Mouse (Mus musculus): ENCODE measurements around the gene Fkbp14. TPM values are rescaled to one million over a fixed set of nuclear protein-coding genes. Genes with fewer than 3 reads are reported as not detected.
A peak's percentile ranks its signal among the peaks of the same experiment; 100 is the strongest.

Fkbp14 gene
- polyA plus RNA-seq, 1 experiment from 2014 or later, result 14.5 TPM

- Histone ChIP-seq H3K27me3 (ENCODE audit: control insufficient read depth, insufficient read depth, low read length) (no peaks in the 10 kb centered on the region), H3K4me3 (ENCODE audit: low read depth, low read length) (no peak overlapping the region), H3K9ac (ENCODE audit: low read length) (no peak overlapping the region), H3K9me3 (ENCODE audit: control insufficient read depth, low read length) (no peaks in the 10 kb centered on the region), H3K27ac (ENCODE audit: low read depth, low read length) (no peak overlapping the region), H3K4me2 (no peak overlapping the region), H3K36me3 (ENCODE audit: control insufficient read depth, insufficient read depth, low read length) (no peaks in the 10 kb centered on the region; the same call in 1 of the 2 replicates), H3K4me1 (ENCODE audit: control insufficient read depth, insufficient read depth, low read length) (no peaks in the 10 kb centered on the region)
- DNase-seq (ENCODE audit: low spot score, missing footprints) (no peak), ATAC-seq (ENCODE audit: low FRiP score) (no peak)
- WGBS, result 85% methylated on average over 3 of the region's 3 CpGs
Measured at GRCm38 (mm10) chr6:54617363-54617762, 20.3 kb upstream of the Fkbp14 start.

- no peak for ATAC-seq (ENCODE audit: low FRiP score)
- Histone ChIP-seq H3K9me3 (ENCODE audit: control insufficient read depth, low read length) (no peaks in the 10 kb centered on the region; the same call in 1 of the 2 replicates), H3K9ac (ENCODE audit: low read length) (no peak overlapping the region), H3K27ac (ENCODE audit: low read depth, low read length) (no peak overlapping the region), H3K4me1 (ENCODE audit: control insufficient read depth, insufficient read depth, low read length) (no peaks in the 10 kb centered on the region), H3K4me3 (ENCODE audit: low read depth, low read length) (no peak overlapping the region), H3K27me3 (ENCODE audit: control insufficient read depth, insufficient read depth, low read length) (no peaks in the 10 kb centered on the region), H3K36me3 (ENCODE audit: control insufficient read depth, insufficient read depth, low read length) (no peaks in the 10 kb centered on the region), H3K4me2 (no peak overlapping the region)
- DNase-seq (ENCODE audit: low spot score, missing footprints), result no peak
- 73% methylated on average over 4 of the region's 4 CpGs for WGBS
Measured at GRCm38 (mm10) chr6:54606241-54606640, 9.1 kb upstream of the Fkbp14 start.

- H3K27ac ChIP-seq (ENCODE audit: low read depth, low read length), result no peak overlapping the region
- no peak overlapping the region for H3K4me2 ChIP-seq
- no peaks in the 10 kb centered on the region for H3K36me3 ChIP-seq (ENCODE audit: control insufficient read depth, insufficient read depth, low read length)
- no peaks in the 10 kb centered on the region for H3K4me1 ChIP-seq (ENCODE audit: control insufficient read depth, insufficient read depth, low read length)
- no peaks in the 10 kb centered on the region for H3K27me3 ChIP-seq (ENCODE audit: control insufficient read depth, insufficient read depth, low read length)
- ATAC-seq (ENCODE audit: low FRiP score) (no peak), DNase-seq (ENCODE audit: low spot score, missing footprints) (no peak)
- no peaks in the 10 kb centered on the region; the same call in 1 of the 2 replicates for H3K9me3 ChIP-seq (ENCODE audit: control insufficient read depth, low read length)
- H3K4me3 ChIP-seq (ENCODE audit: low read depth, low read length), result no peak overlapping the region
- 92% methylated on average over 1 of the region's 1 CpGs for WGBS
- H3K9ac ChIP-seq (ENCODE audit: low read length), result no peak overlapping the region
Measured at GRCm38 (mm10) chr6:54604001-54604715, 7.0 kb upstream of the Fkbp14 start.

DNA sequence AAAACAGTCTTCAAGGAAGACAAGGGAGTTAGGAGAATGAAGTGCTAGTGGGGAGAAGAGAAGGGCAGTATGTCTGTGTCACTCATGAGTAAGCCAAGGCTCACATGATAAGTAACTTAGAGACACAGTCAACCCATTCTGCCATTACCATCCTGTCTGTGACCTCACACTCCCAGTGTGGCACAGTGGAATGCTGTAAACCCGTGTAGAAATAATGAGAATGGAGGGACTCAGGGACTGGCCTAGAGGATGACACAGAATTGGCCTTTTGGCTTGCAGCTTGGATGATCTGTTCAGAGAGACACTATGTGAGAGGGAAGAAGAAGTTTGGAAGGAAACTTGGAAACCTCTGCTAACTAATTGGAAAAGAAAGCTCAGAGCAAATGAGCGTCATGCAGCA, 5.8 kb upstream of the Fkbp14 start:
- no peak for ATAC-seq (ENCODE audit: low FRiP score)
- DNase-seq (ENCODE audit: low spot score, missing footprints), result no peak
- Histone ChIP-seq H3K4me3 (ENCODE audit: low read depth, low read length) (no peak overlapping the region), H3K4me1 (ENCODE audit: control insufficient read depth, insufficient read depth, low read length) (no peaks in the 10 kb centered on the region), H3K4me2 (no peak overlapping the region), H3K9me3 (ENCODE audit: control insufficient read depth, low read length) (no peaks in the 10 kb centered on the region; the same call in 1 of the 2 replicates), H3K9ac (ENCODE audit: low read length) (no peak overlapping the region), H3K27ac (ENCODE audit: low read depth, low read length) (no peak overlapping the region), H3K36me3 (ENCODE audit: control insufficient read depth, insufficient read depth, low read length) (no peaks in the 10 kb centered on the region), H3K27me3 (ENCODE audit: control insufficient read depth, insufficient read depth, low read length) (no peaks in the 10 kb centered on the region)
- WGBS, result 90% methylated on average over 2 of the region's 2 CpGs

DNA sequence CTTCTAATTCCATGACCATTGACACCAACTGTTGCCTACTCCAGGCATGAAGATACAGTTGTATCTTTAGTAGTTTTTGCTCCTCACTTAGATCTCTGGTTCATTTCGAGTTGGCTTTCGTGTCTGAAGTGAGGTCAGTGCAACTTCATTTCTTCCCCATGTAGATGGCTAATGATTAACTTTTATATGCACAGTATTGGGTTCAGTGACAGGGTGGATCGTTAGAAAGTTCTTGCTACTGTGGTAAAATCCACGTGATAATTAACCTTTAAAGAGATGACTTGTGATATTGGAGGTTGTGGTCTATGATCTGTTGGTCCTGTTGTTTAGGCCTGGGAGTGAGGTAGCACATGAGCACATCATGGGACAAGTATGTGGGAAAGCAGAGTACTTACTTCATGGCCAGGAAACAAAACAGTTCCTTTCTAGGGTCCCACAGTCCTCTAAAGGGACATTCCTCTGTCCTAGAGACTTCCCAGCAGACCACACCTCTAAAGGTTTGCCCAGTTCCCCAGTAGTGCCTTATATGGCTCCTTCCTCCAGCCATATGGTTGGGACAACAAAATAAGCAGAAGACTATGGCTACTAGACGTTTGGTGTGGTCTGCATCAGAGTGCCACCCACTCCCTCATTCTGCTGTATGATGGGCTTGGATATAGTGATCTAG, 3.7 kb upstream of the Fkbp14 start:
- Histone ChIP-seq H3K27me3 (ENCODE audit: control insufficient read depth, insufficient read depth, low read length) (no peaks in the 10 kb centered on the region), H3K27ac (ENCODE audit: low read depth, low read length) (no peak overlapping the region), H3K9me3 (ENCODE audit: control insufficient read depth, low read length) (no peaks in the 10 kb centered on the region; the same call in 1 of the 2 replicates), H3K36me3 (ENCODE audit: control insufficient read depth, insufficient read depth, low read length) (no peaks in the 10 kb centered on the region), H3K4me2 (no peak overlapping the region), H3K4me1 (ENCODE audit: control insufficient read depth, insufficient read depth, low read length) (peaks cover 7% of the 10 kb centered on the region), H3K9ac (ENCODE audit: low read length) (no peak overlapping the region), H3K4me3 (ENCODE audit: low read depth, low read length) (no peak overlapping the region)
- WGBS, result 88% methylated on average over 5 of the region's 5 CpGs
- ATAC-seq (ENCODE audit: low FRiP score), result no peak
- DNase-seq (ENCODE audit: low spot score, missing footprints), result no peak

DNA sequence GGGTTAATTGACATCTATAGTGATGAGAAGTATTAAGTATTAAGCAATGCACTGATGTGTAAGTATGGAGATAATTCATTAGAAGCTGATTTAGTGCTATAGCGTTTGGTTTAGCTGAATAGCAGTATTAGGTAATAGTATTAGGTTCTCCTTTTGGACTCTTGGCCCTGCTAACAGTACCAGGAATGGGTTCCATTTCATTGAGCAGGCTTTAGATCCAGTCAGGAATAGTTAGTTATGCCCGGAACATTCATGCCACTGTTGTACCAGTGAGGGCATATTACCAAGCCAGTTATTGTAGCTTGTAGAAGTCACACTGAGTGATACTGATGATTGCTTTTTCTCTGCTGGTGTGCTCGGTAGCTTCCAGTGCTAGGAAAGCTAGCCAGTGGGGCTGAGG, 603 bp upstream of the Fkbp14 start:
- no peak for DNase-seq (ENCODE audit: low spot score, missing footprints)
- H3K4me3 ChIP-seq (ENCODE audit: low read depth, low read length), result no peak overlapping the region
- no peaks in the 10 kb centered on the region for H3K27me3 ChIP-seq (ENCODE audit: control insufficient read depth, insufficient read depth, low read length)
- no peaks in the 10 kb centered on the region for H3K9me3 ChIP-seq (ENCODE audit: control insufficient read depth, low read length)
- no peak overlapping the region for H3K4me2 ChIP-seq
- no peak overlapping the region for H3K9ac ChIP-seq (ENCODE audit: low read length)
- 90% methylated on average over 3 of the region's 3 CpGs for whole genome bisulfite sequencing
- peaks cover 9% of the 10 kb centered on the region for H3K4me1 ChIP-seq (ENCODE audit: control insufficient read depth, insufficient read depth, low read length)
- no peak for ATAC-seq (ENCODE audit: low FRiP score)
- no peak overlapping the region for H3K27ac ChIP-seq (ENCODE audit: low read depth, low read length)
- no peaks in the 10 kb centered on the region for H3K36me3 ChIP-seq (ENCODE audit: control insufficient read depth, insufficient read depth, low read length)

DNA sequence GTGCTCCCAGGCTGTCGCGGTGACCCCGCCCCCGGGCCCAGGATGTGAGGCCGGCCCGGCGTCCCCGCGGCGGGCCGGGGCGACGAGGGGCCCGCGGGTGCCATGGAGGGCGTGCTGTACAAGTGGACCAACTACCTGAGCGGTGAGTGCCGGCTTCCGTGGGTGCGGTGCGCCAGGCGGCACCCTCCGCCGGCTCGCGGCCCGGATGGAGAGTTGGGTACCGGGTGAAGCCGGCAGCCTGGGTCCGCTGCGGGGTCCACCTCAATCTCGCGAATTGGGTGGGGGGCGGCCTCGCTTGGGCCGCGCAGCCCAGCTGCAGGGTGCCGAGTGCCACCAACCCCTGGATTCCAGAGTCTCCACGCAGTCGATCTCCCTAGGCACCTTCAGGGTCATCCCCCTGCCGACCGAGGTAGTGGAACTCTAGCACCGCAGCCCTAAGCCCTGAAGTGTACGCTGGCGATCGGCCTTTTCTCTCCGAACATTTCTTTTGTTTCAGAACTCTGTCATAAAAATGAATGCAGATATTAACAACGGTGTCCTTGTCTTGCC, 1.7 kb downstream of the Fkbp14 start:
- DNase-seq (ENCODE audit: low spot score, missing footprints) (no peak), ATAC-seq (ENCODE audit: low FRiP score) (no peak; the same call in 1 of the 2 replicates)
- H3K4me1 ChIP-seq (ENCODE audit: control insufficient read depth, insufficient read depth, low read length), result peaks cover 14% of the 10 kb centered on the region
- WGBS, result under 1% methylated on average over 44 of the region's 48 CpGs
- H3K36me3 ChIP-seq (ENCODE audit: control insufficient read depth, insufficient read depth, low read length), result no peaks in the 10 kb centered on the region
- no peaks in the 10 kb centered on the region for H3K9me3 ChIP-seq (ENCODE audit: control insufficient read depth, low read length)
- H3K4me3 ChIP-seq (ENCODE audit: low read depth, low read length), result peak overlapping the region; percentile 84
- H3K27me3 ChIP-seq (ENCODE audit: control insufficient read depth, insufficient read depth, low read length), result no peaks in the 10 kb centered on the region
- peak overlapping the region; percentile 88 for H3K9ac ChIP-seq (ENCODE audit: low read length)
- H3K27ac ChIP-seq (ENCODE audit: low read depth, low read length), result peak overlapping the region; percentile 44; the same call in 1 of the 2 replicates
- H3K4me2 ChIP-seq, result peak overlapping the region; percentile 77

GRCm38 (mm10) chr6:54594469-54595329, 2.4 kb downstream of the Fkbp14 start, which contains the start of gene Plekha8:
TSS of gene Plekha8 (plus strand) at chr6:54595111.
- H3K9ac ChIP-seq (ENCODE audit: low read length), result peak within 1 kb of the TSS; percentile 88
- no peaks in the 10 kb centered on the region for H3K9me3 ChIP-seq (ENCODE audit: control insufficient read depth, low read length)
- H3K27me3 ChIP-seq (ENCODE audit: control insufficient read depth, insufficient read depth, low read length), result no peaks in the 10 kb centered on the region
- peak within 1 kb of the TSS; percentile 77 for H3K4me2 ChIP-seq
- DNase-seq (ENCODE audit: low spot score, missing footprints), result peak; percentile 99
- peak; percentile 95 for ATAC-seq (ENCODE audit: low FRiP score)
- whole genome bisulfite sequencing, result under 1% methylated on average over 49 of the region's 49 CpGs
- H3K4me3 ChIP-seq (ENCODE audit: low read depth, low read length), result peak within 1 kb of the TSS; percentile 84
- no peaks in the 10 kb centered on the region for H3K36me3 ChIP-seq (ENCODE audit: control insufficient read depth, insufficient read depth, low read length)
- peak within 1 kb of the TSS; percentile 44; the same call in 1 of the 2 replicates for H3K27ac ChIP-seq (ENCODE audit: low read depth, low read length)
- peaks cover 14% of the 10 kb centered on the region for H3K4me1 ChIP-seq (ENCODE audit: control insufficient read depth, insufficient read depth, low read length)
